Mouse (Mus musculus): ENCODE results near the gene Ndst2. TPM values are rescaled to one million over a fixed set of nuclear protein-coding genes. Genes with fewer than 3 reads are reported as not detected.

Gene Ndst2
- total RNA-seq, 1 experiment, result 12.1 TPM

DNA sequence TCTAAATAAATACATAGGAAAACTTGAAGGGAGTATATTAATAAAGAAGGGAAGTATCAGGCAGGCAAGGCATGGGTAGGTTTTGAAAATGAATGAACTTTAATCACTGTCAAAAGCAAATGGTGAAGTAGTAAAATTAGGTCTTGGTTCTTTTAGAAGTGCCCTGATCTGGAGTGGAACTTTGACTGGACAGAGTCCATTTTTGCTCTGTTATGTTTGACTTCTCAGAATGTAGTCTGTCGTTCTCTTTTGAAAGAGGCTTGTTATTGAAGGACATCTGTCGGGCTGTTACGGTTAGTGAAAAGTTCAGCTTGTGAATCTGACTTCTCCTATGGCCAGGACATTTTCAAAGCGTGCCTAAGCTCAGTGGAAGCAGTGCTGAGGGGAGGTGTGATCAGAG is 56.5 kb downstream of the Ndst2 start:
- no peak for DNase-seq (ENCODE audit: low read depth, low spot score)
- no peak for TF ChIP-seq ZC3H11A (IDR thresholded peaks at IDR 0.05; ENCODE audit: borderline replicate concordance, low read depth, low read length)
- no peak for TF ChIP-seq MAFK (IDR thresholded peaks at IDR 0.05; ENCODE audit: insufficient read depth, low read depth, low read length)
- no peak for TF ChIP-seq ZNF384 (IDR thresholded peaks at IDR 0.05; ENCODE audit: low read depth, low read length)
- TF ChIP-seq HCFC1 (IDR thresholded peaks at IDR 0.05; ENCODE audit: borderline replicate concordance, insufficient read depth, low read length), result no peak
- no peak for TF ChIP-seq CHD2 (IDR thresholded peaks at IDR 0.05; ENCODE audit: low read depth, low read length)
- Histone ChIP-seq H3K9ac (ENCODE audit: insufficient read depth, low read depth, low read length, poor library complexity, severe bottlenecking) (no peak overlapping the region), H3K36me3 (ENCODE audit: control insufficient read depth, insufficient read depth, low read length, poor library complexity, severe bottlenecking) (peaks cover 27% of the 10 kb centered on the region), H3K4me3 (ENCODE audit: insufficient read depth in 1 of 2, low read depth in 1 of 2, low read length in 2 of 2, poor library complexity in 1 of 2, severe bottlenecking in 1 of 2) (no peak overlapping the region), H3K27ac (ENCODE audit: insufficient read depth, low read depth, low read length, poor library complexity, severe bottlenecking) (no peak overlapping the region), H3K9me3 (ENCODE audit: control insufficient read depth, insufficient read depth, low read depth, low read length) (no peaks in the 10 kb centered on the region), H3K4me1 (ENCODE audit: control insufficient read depth in 2 of 2, insufficient read depth in 2 of 2, low read length in 2 of 2, poor library complexity in 1 of 2) (peaks cover 3 to 5% of the 10 kb centered on the region in 2 experiments; a peak in 1 of 4 replicates)
- in situ Hi-C loops (cut with MboI; ENCODE audit: low sequenced_read_pairs in 2 of 2, unreplicated experiment in 2 of 2), result loop anchor here in 1 of 2 experiments (5.0 kb wide), 1 partner anchor 36 kb away; the partner anchor contains the start of gene Usp54

DNA sequence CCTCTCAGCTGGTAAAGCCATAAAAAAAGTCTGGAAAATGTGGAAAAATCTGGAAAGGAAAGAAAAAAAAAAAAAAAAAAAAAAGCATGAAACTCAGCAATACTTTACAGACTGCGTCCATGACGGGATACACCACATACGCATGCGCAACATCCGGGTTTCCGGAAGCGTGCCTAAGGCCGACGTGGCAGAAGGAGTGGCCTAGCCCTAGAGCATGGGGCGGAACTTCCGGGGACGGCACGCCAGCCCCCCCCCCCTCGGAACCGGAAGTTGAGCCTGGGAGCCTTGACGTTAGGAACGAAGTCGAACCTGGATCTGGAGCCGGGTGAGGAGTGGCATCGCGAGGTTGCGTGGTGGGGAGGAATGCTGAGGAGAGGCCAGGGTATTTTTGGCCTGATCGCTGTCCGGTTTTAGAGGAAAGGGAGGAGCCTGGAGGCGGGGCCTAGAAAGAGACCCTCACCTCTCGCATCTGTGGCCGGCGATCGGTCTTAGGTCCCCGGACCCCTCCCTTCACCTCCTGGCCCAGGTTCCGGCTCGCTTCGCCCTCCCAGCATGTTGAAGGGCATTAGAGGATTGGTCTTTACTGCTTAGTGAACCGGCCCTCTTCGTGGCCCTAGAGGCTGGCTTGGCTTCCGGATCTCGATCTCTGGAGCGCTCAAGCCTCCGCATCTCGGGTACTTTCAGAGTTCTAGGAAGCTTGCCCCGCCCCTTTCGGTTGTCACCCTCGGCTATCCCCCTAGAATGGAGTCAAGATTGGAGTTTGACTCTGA is 60.1 kb downstream of the Ndst2 start, which contains the start of gene Sec24c:
Sec24c (plus strand) TSS at position 245 of the 770 bp plus-strand sequence.
- Histone ChIP-seq H3K4me1 (ENCODE audit: control insufficient read depth in 2 of 2, insufficient read depth in 2 of 2, low read length in 2 of 2, poor library complexity in 1 of 2) (0 out of 4 replicates have a peak, but pooled peaks cover 0 to 2% of the 10 kb centered on the region in 2 experiments), H3K9me3 (ENCODE audit: control insufficient read depth, insufficient read depth, low read depth, low read length) (no peaks in the 10 kb centered on the region), H3K4me3 (ENCODE audit: insufficient read depth in 1 of 2, low read depth in 1 of 2, low read length in 2 of 2, poor library complexity in 1 of 2, severe bottlenecking in 1 of 2) (peak within 1 kb of the TSS; percentile 89 to 92), H3K9ac (ENCODE audit: insufficient read depth, low read depth, low read length, poor library complexity, severe bottlenecking) (peak within 1 kb of the TSS; percentile 88), H3K27ac (ENCODE audit: insufficient read depth, low read depth, low read length, poor library complexity, severe bottlenecking) (peak within 1 kb of the TSS; percentile 84), H3K36me3 (ENCODE audit: control insufficient read depth, insufficient read depth, low read length, poor library complexity, severe bottlenecking) (peaks cover 15% of the 10 kb centered on the region)
- TF ChIP-seq ZNF384 (IDR thresholded peaks at IDR 0.05; ENCODE audit: low read depth, low read length) (peak; percentile 96), MAFK (IDR thresholded peaks at IDR 0.05; ENCODE audit: insufficient read depth, low read depth, low read length) (peak; percentile 64), ZC3H11A (IDR thresholded peaks at IDR 0.05; ENCODE audit: borderline replicate concordance, low read depth, low read length) (no peak), CHD2 (IDR thresholded peaks at IDR 0.05; ENCODE audit: low read depth, low read length) (no peak), HCFC1 (IDR thresholded peaks at IDR 0.05; ENCODE audit: borderline replicate concordance, insufficient read depth, low read length) (peak; percentile 75)
- in situ Hi-C loops (cut with MboI; ENCODE audit: low sequenced_read_pairs in 2 of 2, unreplicated experiment in 2 of 2), result no loop called here
- DNase-seq (ENCODE audit: low read depth, low spot score), result peak; percentile 100

DNA sequence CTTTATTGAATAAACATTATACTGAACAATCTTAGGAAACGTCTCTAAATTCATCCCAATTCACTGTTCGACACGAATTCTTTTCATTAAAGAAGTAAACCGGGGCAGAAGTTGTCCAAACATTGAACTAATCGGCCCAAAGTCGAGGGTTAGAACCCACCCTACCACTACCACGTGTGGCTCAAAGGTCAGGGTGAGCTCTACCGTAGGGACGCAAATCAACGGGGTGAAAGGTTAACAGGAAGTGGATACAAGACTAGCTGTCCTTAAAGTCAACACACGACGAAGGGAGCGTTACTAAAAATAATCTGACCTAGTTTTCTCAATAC is 60.7 kb downstream of the Ndst2 start:
- Histone ChIP-seq H3K9me3 (ENCODE audit: control insufficient read depth, insufficient read depth, low read depth, low read length) (no peaks in the 10 kb centered on the region), H3K4me1 (ENCODE audit: control insufficient read depth in 2 of 2, insufficient read depth in 2 of 2, low read length in 2 of 2, poor library complexity in 1 of 2) (0 out of 4 replicates have a peak, but pooled peaks cover 0 to 2% of the 10 kb centered on the region in 2 experiments), H3K36me3 (ENCODE audit: control insufficient read depth, insufficient read depth, low read length, poor library complexity, severe bottlenecking) (peaks cover 14% of the 10 kb centered on the region), H3K27ac (ENCODE audit: insufficient read depth, low read depth, low read length, poor library complexity, severe bottlenecking) (peak overlapping the region; percentile 63; the same call in 1 of the 2 replicates), H3K4me3 (ENCODE audit: insufficient read depth in 1 of 2, low read depth in 1 of 2, low read length in 2 of 2, poor library complexity in 1 of 2, severe bottlenecking in 1 of 2) (peak overlapping the region; percentile 51 to 89), H3K9ac (ENCODE audit: insufficient read depth, low read depth, low read length, poor library complexity, severe bottlenecking) (peak overlapping the region; percentile 59)
- in situ Hi-C loops (cut with MboI; ENCODE audit: low sequenced_read_pairs in 2 of 2, unreplicated experiment in 2 of 2), result no loop called here
- no peak for DNase-seq (ENCODE audit: low read depth, low spot score)
- TF ChIP-seq CHD2 (IDR thresholded peaks at IDR 0.05; ENCODE audit: low read depth, low read length) (peak; percentile 56; the same call in 1 of the 2 replicates), MAFK (IDR thresholded peaks at IDR 0.05; ENCODE audit: insufficient read depth, low read depth, low read length) (no peak), HCFC1 (IDR thresholded peaks at IDR 0.05; ENCODE audit: borderline replicate concordance, insufficient read depth, low read length) (no peak), ZNF384 (IDR thresholded peaks at IDR 0.05; ENCODE audit: low read depth, low read length) (no peak), ZC3H11A (IDR thresholded peaks at IDR 0.05; ENCODE audit: borderline replicate concordance, low read depth, low read length) (no peak)

Other genes starting within 250 kb of the Ndst2 start
- 1.1 and 1.7 TPM in 2 replicates for gene Mss51, start 237.7 kb downstream of the Ndst2 start, total RNA-seq (2012; rRNA removed)
- gene Ppp3cb, start 188.0 kb downstream of the Ndst2 start, total RNA-seq (2012; rRNA removed), result 30.8 and 32.0 TPM in 2 replicates
- gene Usp54, start 93.5 kb downstream of the Ndst2 start, total RNA-seq (2012; rRNA removed), result 15.3 and 16.6 TPM in 2 replicates
- 0.16 TPM in 1 of 2 replicates, not detected in the other for gene Myoz1, start 78.0 kb downstream of the Ndst2 start, total RNA-seq (2012; rRNA removed)
- 0.85 and 1.1 TPM in 2 replicates for gene Synpo2l, start 66.2 kb downstream of the Ndst2 start, total RNA-seq (2012; rRNA removed)
- 104 TPM in 2 replicates for gene Sec24c, start 60.3 kb downstream of the Ndst2 start, total RNA-seq (2012; rRNA removed)
- 5.0 and 6.1 TPM in 2 replicates for gene Fut11, start 39.6 kb downstream of the Ndst2 start, total RNA-seq (2012; rRNA removed)
- 136 and 137 TPM in 2 replicates for gene Chchd1, start 31.6 kb downstream of the Ndst2 start, total RNA-seq (2012; rRNA removed)
- 33.2 and 33.9 TPM in 2 replicates for gene Zswim8, start 27.0 kb downstream of the Ndst2 start, total RNA-seq (2012; rRNA removed)
- 28.7 and 31.2 TPM in 2 replicates for gene Camk2g, start 59.5 kb upstream of the Ndst2 start, total RNA-seq (2012; rRNA removed)
- 4.4 and 13.7 TPM in 2 replicates for gene Plau, start 102.1 kb upstream of the Ndst2 start, total RNA-seq (2012; rRNA removed)
- gene Vcl, start 194.8 kb upstream of the Ndst2 start, total RNA-seq (2012; rRNA removed), result 92.1 and 116 TPM in 2 replicates